Mouse (Mus musculus) ES-E14 (cell line): ENCODE measurements at regions not wholly inside any gene's neighbourhood (a gene's known extent, or its start where the extent isn't known, plus 50 kb on each side); places are given as distances from the start of the nearest gene placed in this dataset.

Experiments used
- CHD2 ChIP-seq: IDR thresholded peaks from 2 replicates; pipeline ENCODE4 v1.6.1; 2014; ENCODE audit warnings: mild to moderate bottlenecking, low read depth, low read length, inconsistent platforms
- HCFC1 ChIP-seq: IDR thresholded peaks from 2 replicates; pipeline ENCODE4 v1.6.1; 2012; ENCODE audit warnings: low read length, inconsistent platforms, borderline replicate concordance; ENCODE audit not compliant: insufficient read depth
- MAFK ChIP-seq: IDR thresholded peaks from 2 replicates; pipeline ENCODE4 v1.6.1; 2014; ENCODE audit warnings: mild to moderate bottlenecking, low read depth, low read length, inconsistent platforms; ENCODE audit not compliant: insufficient read depth
- ZNF384 ChIP-seq: IDR thresholded peaks from 2 replicates; pipeline ENCODE4 v1.6.1; 2012; ENCODE audit warnings: low read depth, low read length, inconsistent platforms

DNA sequence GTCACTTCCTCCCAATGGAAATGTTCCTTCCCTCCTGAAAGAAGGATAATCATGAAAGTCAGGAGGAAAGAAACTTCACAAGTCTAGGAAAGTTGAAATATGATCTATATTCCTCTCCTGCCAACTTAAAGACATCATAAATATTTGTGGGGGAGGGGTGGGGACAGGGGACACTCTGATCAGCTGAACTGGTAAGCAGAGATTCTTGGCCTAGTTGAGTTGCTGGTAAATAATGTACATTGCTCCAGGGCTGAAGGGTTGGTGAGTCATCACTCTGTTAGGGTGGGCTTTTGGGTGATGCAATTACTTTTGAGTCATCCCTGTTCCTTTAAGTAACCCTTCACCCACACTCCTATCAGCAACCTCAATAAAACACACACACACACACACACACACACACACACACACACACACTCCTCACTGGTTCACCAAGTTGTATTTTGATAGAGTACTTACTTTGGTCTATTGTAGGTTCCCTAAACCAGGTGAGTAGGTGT, 56.0 kb downstream of the Ccdc71l start:
- TF ChIP-seq MAFK (no peak), HCFC1 (no peak), ZNF384 (no peak), CHD2 (no peak)
